Mouse (Mus musculus) ES-Bruce4 (cell line): Measurements from ENCODE around the gene Fasl. TPM values are rescaled to one million over a fixed set of nuclear protein-coding genes. Genes with fewer than 3 reads are reported as not detected.

ENCODE experiments used
- H3K27ac ChIP-seq: 2 replicates; pipeline ENCODE4 v1.5.1; 2012; ENCODE audit warnings: low read length, inconsistent platforms; ENCODE audit not compliant: insufficient read depth
- H3K27me3 ChIP-seq: 2 replicates; pipeline ENCODE4 v1.6.1; 2012; ENCODE audit warnings: mild to moderate bottlenecking, low read length, inconsistent platforms; ENCODE audit not compliant: control insufficient read depth, poor library complexity, insufficient read depth, severe bottlenecking
- H3K36me3 ChIP-seq: 2 replicates; pipeline ENCODE4 v1.6.1; 2012; ENCODE audit warnings: inconsistent platforms, mild to moderate bottlenecking, low read length, moderate library complexity; ENCODE audit not compliant: control insufficient read depth, poor library complexity, insufficient read depth, severe bottlenecking
- H3K4me1 ChIP-seq: one replicate; pipeline ENCODE4 v1.8.1; 2011; ENCODE audit warnings: low read length; ENCODE audit not compliant: control insufficient read depth, insufficient read depth
- H3K4me3 ChIP-seq: 2 replicates; pipeline ENCODE4 v1.5.1; 2011; ENCODE audit warnings: low read depth, mild to moderate bottlenecking, low read length
- H3K9ac ChIP-seq: 2 replicates; pipeline ENCODE4 v1.6.1; 2012; ENCODE audit warnings: low read depth, mild to moderate bottlenecking, inconsistent platforms; ENCODE audit not compliant: poor library complexity, severe bottlenecking
- H3K9me3 ChIP-seq: replicated peaks from 2 replicates; pipeline ENCODE4 v1.6.1; 2012; ENCODE audit warnings: mild to moderate bottlenecking, low read length, inconsistent platforms; ENCODE audit not compliant: control insufficient read depth, poor library complexity, insufficient read depth, severe bottlenecking
- CTCF ChIP-seq: IDR thresholded peaks from one replicate; pipeline ENCODE4 v1.8.1; 2011; ENCODE audit warnings: low read depth, low read length
- EP300 ChIP-seq: IDR thresholded peaks from 2 replicates; pipeline ENCODE4 v1.6.1; 2011; ENCODE audit warnings: low read depth, low read length; ENCODE audit not compliant: insufficient read depth
- POLR2A ChIP-seq: IDR thresholded peaks from one replicate; pipeline ENCODE4 v1.8.1; 2011; ENCODE audit warnings: low read length; ENCODE audit not compliant: insufficient read depth
- polyA plus RNA-seq: library from polyadenylated mRNA; stranded (reverse); fragments of >200 nt; gene quantifications from 2 replicates; pipeline ENCODE4 v1.2.4, GENCODE M21; 2011; ENCODE audit warnings: low read depth; ENCODE audit not compliant: missing spikeins, insufficient read depth, insufficient read length

Fasl gene
- polyA plus RNA-seq, 1 experiment = not detected

GRCm38 (mm10) chr1:161800256-161800655, 12.0 kb upstream of the Fasl start:
- H3K27ac ChIP-seq = no peak overlapping the region
- no peaks in the 10 kb centered on the region for H3K36me3 ChIP-seq
- H3K4me3 ChIP-seq = no peak overlapping the region
- H3K9me3 ChIP-seq = no peaks in the 10 kb centered on the region
- H3K9ac ChIP-seq = no peak overlapping the region
- H3K27me3 ChIP-seq = no peaks in the 10 kb centered on the region
- no peak for TF ChIP-seq EP300
- TF ChIP-seq CTCF = no peak
- TF ChIP-seq POLR2A = no peak
- no peaks in the 10 kb centered on the region for H3K4me1 ChIP-seq

DNA sequence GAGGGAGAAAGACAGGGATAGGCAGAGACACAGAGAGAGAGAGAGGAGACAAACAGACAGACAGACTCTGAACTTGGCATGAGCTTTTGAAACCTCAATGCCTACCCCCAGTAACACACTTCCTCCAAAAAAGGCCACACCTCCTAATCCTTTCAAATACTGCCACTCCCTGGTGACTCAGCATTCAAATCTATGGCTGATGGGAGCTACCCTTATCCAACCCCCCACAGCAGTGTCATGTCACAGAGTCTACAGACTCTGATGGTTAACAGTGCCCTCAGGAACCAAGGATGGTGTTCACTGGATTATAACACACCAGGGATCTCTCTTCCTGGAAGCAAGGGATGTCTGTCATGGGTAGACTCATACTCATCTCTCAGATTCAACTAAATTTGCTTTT, 11.5 kb upstream of the Fasl start:
- no peak overlapping the region for H3K9ac ChIP-seq
- H3K9me3 ChIP-seq = no peaks in the 10 kb centered on the region
- no peaks in the 10 kb centered on the region for H3K27me3 ChIP-seq
- no peak overlapping the region for H3K27ac ChIP-seq
- no peaks in the 10 kb centered on the region for H3K36me3 ChIP-seq
- H3K4me3 ChIP-seq = no peak overlapping the region
- H3K4me1 ChIP-seq = no peaks in the 10 kb centered on the region
- TF ChIP-seq POLR2A (no peak), CTCF (no peak), EP300 (no peak)

DNA sequence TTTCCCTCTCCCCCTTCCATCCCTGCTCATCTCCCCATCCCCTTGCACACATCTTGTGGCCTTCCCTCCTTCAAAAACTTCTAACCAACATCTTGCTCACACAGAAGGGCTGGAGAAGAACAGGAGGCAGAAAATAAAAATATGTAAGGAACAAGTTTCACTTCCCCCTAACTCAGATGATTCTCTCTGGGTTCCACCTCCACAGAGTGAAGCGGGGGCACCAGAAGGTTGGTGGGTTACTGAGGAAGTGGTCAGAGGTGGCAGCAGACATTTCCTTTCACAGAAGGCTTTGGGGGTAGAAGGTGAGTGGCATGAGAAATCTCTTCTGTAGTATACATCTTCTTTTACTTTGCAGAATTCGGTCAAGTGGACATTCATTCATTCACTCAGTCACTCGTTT, 10.6 kb upstream of the Fasl start:
- H3K36me3 ChIP-seq = no peaks in the 10 kb centered on the region
- no peaks in the 10 kb centered on the region for H3K4me1 ChIP-seq
- no peak overlapping the region for H3K4me3 ChIP-seq
- TF ChIP-seq EP300 (no peak), POLR2A (no peak), CTCF (no peak)
- no peaks in the 10 kb centered on the region for H3K9me3 ChIP-seq
- H3K9ac ChIP-seq = no peak overlapping the region
- H3K27ac ChIP-seq = no peak overlapping the region
- H3K27me3 ChIP-seq = no peaks in the 10 kb centered on the region

GRCm38 (mm10) chr1:161794447-161795211, 6.3 kb upstream of the Fasl start:
- H3K27ac ChIP-seq = no peak overlapping the region
- no peaks in the 10 kb centered on the region for H3K27me3 ChIP-seq
- H3K9ac ChIP-seq = no peak overlapping the region
- H3K9me3 ChIP-seq = no peaks in the 10 kb centered on the region
- H3K4me1 ChIP-seq = no peaks in the 10 kb centered on the region
- TF ChIP-seq EP300 (no peak), POLR2A (no peak), CTCF (no peak)
- H3K4me3 ChIP-seq = no peak overlapping the region
- no peaks in the 10 kb centered on the region for H3K36me3 ChIP-seq

- Histone ChIP-seq H3K4me3 (no peak overlapping the region), H3K36me3 (no peaks in the 10 kb centered on the region), H3K9ac (no peak overlapping the region), H3K4me1 (no peaks in the 10 kb centered on the region), H3K27me3 (no peaks in the 10 kb centered on the region), H3K27ac (no peak overlapping the region), H3K9me3 (no peaks in the 10 kb centered on the region)
- TF ChIP-seq POLR2A = no peak
- no peak for TF ChIP-seq CTCF
- TF ChIP-seq EP300 = no peak
Observed at GRCm38 (mm10) chr1:161793321-161793720, 5.0 kb upstream of the Fasl start.

- Histone ChIP-seq H3K9ac (no peak overlapping the region), H3K27me3 (no peaks in the 10 kb centered on the region), H3K27ac (no peak overlapping the region), H3K9me3 (no peaks in the 10 kb centered on the region), H3K4me3 (no peak overlapping the region), H3K4me1 (no peaks in the 10 kb centered on the region), H3K36me3 (no peaks in the 10 kb centered on the region)
- TF ChIP-seq EP300 (no peak), CTCF (no peak), POLR2A (no peak)
Observed at GRCm38 (mm10) chr1:161792687-161792969, 4.3 kb upstream of the Fasl start.
